Mouse (Mus musculus): Measurements from ENCODE around the gene Strap.

Gene Strap

DNA sequence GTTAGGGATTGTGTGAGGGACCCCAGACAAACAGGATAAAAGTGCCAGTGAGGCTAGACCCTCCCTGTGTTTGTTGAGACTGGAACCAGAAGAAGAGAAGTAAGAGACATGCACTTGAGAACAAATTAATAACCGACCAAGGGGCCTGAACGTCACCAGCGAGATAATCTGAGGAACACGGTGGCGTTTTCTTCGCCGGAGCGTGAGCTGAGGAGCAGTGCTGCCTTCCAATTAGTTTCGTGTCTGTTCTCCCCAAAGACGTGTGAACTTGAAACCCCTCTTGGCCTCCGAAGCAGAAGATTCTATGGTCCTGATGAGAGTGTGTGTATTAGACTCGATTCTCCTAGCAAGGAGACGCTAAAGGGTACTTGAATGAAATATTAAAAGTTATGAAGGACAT, 39.3 kb downstream of the Strap start:
- no peak for DNase-seq (ENCODE audit: low spot score in 2 of 2)

DNA sequence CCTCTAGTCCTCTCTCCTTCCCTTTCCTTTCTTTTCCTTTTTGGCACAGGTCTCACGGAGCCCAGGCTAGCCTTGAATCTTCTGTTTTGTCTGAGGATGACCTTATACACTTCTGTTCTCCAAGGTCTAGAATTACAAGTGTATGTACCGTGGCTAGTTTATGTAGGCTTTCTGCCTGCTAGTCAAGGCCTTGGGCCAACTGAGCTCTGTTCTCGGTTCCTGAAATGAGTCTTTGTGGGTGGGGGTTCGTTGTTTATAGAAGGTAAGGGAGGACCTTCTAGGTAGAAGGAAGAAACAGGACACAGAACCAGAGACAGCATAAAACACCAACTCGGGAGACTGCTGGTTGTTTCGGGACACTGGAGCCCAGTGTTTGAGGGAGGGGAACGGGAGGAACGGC, 40.3 kb downstream of the Strap start:
- no peak for DNase-seq (ENCODE audit: low spot score in 2 of 2)

DNA sequence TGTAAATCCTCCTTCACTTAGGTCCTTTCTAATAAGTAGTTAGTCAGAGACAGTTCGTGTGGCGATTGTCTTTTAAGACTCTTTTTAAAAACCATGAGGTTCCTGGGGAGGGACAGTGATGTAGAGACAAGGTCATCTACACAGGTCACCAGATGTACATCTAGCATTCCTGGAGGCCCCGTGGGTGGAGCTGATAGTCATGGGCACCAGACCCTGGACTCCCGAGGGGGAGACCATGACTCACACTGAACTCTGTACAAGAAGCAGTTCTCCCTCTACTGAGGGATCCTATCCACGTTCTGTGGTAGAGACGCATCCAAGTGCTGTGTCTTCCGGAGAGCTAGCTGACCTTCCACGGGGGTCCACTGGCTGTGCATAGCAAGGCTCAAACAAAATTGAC, 42.1 kb downstream of the Strap start:
- no peak for DNase-seq (ENCODE audit: low spot score in 2 of 2)

DNA sequence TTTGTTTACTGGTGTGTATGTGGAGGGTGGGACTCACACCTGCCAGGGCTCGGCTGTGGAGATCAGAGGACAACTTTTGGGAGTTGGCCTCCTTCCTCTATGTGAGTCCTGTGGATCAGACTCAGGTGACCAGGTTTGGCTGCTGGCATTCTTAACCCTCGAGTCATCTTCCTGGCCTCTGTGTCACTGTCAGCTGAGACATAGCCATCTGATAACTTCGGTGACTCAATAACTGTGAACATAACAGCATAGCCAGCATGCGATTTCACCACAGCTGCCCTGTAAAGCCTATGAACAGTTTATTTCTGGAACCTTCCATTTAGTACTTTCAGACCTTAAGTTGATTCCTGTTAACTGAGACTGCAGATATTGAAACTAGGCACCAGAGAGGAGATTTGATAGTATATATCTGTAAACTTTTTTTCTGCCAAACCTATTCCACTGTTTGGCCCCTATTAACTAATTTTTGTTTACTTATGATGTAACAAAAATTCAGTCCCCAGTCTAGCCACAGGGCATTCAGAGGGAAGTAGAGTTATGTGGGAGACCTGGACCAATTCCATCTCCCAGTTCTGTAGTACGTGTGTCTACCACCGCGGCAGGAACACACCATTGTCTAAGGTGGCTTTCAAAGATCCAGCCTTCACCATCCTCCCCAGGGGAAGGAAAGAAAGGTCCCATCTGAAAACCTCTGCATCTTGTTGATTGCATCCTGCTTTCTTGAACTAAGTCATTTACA, 49.2 kb downstream of the Strap start:
- no peak for DNase-seq (ENCODE audit: low spot score in 2 of 2)

DNA sequence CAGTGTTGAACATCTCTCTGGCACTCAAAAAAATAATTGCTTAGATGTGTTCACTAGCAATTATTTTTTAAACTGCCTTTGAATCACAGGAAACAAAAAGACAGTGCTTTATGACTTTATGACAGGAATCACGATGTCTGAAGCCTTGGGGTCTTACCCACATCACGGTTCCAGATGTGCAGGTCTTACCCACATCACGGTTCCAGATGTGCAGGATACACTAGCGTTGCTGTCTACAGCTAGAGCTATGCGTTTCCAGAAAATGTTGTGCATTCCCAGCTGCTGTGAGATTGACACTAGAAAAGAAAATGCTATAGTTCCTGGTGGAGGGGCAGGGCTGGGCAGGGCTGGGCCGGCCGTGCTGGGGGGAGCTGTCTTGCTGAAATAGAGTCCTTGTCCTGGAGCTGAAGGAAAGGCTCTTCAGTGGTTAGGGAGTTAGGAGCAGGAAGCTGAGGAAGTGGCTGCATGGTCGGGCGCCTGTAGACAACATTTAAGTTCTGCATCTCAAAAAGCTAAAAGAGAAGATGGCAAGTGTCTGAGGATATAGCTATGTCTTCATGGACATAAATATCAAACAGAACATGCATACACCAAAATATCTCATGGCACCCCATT, 54.2 kb downstream of the Strap start:
- no peak for DNase-seq (ENCODE audit: low spot score in 2 of 2)

DNA sequence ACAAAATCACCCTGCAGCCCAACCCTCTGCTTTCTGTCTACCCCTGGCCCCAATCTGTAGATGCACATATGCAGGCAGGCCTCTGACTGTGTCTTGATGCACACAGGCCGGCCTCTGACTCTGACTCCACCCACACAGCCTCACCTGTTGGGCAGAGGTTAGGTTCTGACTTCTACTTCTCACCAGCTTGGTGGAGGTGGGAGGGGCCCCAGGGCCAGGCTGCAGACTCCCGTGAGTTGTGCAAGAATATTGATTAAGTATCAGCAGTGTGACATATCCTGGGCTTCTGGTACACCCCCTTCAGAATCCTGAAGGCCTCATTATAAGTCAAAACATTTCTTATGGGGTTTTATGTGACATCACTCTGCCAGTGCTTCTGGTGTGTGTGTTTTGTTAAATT, 54.8 kb downstream of the Strap start:
- no peak for DNase-seq (ENCODE audit: low spot score in 2 of 2)

- DNase-seq (ENCODE audit: low spot score in 2 of 2): no peak
These were observed 60.6 kb downstream of the Strap start for GRCm38 (mm10) chr6:137795494-137795893.

DNA sequence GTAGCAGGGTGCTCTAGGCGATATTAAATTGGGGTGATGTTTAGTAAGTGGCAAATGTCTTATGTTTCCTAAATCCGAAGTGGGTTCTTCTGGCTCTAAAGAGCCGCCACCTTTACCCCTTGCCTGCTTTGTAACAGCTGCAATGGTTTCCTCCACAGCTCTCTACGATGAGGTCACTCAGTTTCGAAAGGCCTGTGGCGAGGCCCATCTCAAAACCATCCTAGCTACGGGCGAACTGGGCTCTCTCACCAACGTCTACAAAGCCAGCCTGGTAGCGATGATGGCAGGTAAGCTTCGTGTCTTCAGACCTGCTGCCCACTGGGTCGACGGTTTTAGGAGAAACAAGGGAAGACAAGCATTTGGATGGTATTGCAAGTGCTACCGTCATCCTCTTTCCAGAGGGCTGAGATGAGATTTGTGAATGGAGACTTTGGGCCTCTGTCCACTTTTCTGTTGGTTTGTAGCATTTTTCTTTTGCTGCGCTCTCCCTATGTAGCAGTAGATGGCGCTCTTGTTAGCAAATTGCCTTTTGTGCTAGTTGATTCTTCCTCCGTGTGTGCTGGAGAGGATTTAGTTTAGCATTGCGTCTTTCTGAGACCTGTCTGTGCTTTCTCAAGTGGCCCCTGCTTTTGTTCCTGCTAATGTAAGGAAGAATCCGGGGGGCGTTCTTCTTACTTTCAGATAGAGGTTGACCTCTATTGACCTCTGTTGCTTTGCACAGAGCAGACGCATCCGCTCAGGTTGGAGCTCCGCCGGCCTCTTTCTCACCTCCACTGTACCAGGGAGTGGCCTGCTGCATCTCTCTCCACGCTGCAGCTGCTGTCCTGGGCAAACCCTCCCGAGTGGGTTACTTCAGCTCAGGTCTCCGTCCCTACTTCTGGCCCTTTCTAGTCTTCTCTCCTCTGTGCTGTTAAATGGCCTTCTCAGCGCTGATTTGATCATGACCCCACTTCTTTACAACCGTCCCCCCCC, 62.0 kb downstream of the Strap start:
- DNase-seq (ENCODE audit: low spot score in 2 of 2): no peak

- DNase-seq (ENCODE audit: low spot score in 2 of 2): no peak
These were observed 64.4 kb downstream of the Strap start for GRCm38 (mm10) chr6:137799253-137799652.
